24 mouse cellular contexts compared by ENCODE assay signal in the genomic region with DNA sequence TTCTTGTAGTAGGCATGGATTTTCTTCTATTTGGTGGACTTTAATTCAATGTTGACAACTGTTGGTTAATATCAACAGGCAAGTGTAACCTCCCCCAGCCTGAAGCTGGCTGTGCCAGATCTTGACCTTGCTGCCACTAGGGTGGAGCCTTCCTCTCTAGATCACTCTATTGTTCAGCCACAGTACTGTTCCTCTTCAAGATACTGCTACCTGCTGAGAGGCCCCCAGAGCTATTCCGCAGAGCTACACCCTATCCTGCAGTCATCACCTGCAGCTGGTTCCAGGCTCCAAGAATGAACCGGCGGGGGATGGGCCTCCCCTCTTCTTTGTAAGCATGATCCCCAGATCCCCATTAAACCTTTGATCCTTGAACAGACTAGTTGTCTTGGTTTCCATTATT.
DNase-seq lines count a peak whose midpoint lies in the region; TF ChIP-seq lines count a peak whose summit lies in the region.
"Had no signal": no experiment of that assay in that cellular context is flagged by ENCODE, and none has a peak within 500 bp of the region (broad histone marks: within the 10 kb centered on the region; RNA-seq: fewer than 3 reads in every experiment).

No protein-coding gene starts in this region.

- H3K27me3 ChIP-seq in E14TG2a.4 (ENCODE audit: insufficient read depth, low read length), result no peaks in the 10 kb centered on the region
- H3K27me3 ChIP-seq: CH12.LX; embryonic facial prominence, embryonic 12.5 days; forebrain, embryonic 13.5 days; forebrain, embryonic 15.5 days; Patski had no signal

- H3K9me3 ChIP-seq in E14TG2a.4 (ENCODE audit: low read length), result no peaks in the 10 kb centered on the region
- H3K9me3 ChIP-seq: embryonic facial prominence, embryonic 10.5 days; embryonic facial prominence, embryonic 12.5 days; forebrain, embryonic 13.5 days; forebrain, embryonic 15.5 days; G1E had no signal

- H3K4me1 ChIP-seq in E14TG2a.4 (replicated peaks; ENCODE audit: low read depth, low read length), result peaks cover 25% of the 10 kb centered on the region
- H3K4me1 ChIP-seq: embryonic facial prominence, embryonic 10.5 days; embryonic facial prominence, embryonic 12.5 days; forebrain, embryonic 13.5 days; forebrain, embryonic 15.5 days had no signal

- H3K36me3 ChIP-seq in E14TG2a.4 (ENCODE audit: insufficient read depth, low read length), result peaks cover 11% of the 10 kb centered on the region
- H3K36me3 ChIP-seq: embryonic facial prominence, embryonic 10.5 days; embryonic facial prominence, embryonic 12.5 days; forebrain, embryonic 15.5 days; G1E had no signal

- no peak for TF ChIP-seq CTCF in E14TG2a.4 (conservative IDR thresholded peaks at IDR 0.05; ENCODE audit: low read length)
- TF ChIP-seq CTCF in layer of hippocampus, adult 2 months (conservative IDR thresholded peaks at IDR 0.05), result no peak

- H3K27ac ChIP-seq in layer of hippocampus, adult 2 months, result no peak overlapping the region
- H3K27ac ChIP-seq: embryonic facial prominence, embryonic 10.5 days; embryonic facial prominence, embryonic 12.5 days; forebrain, embryonic 13.5 days; forebrain, embryonic 15.5 days had no signal

- DNase-seq in ES-CJ7 (ENCODE audit: low read depth, low spot score) (peak; percentile 99), R1 (ENCODE audit: low read depth, low spot score) (peak; percentile 97), ZHBTc4 (ENCODE audit: low read depth, low spot score) (peak; percentile 96)
- DNase-seq in layer of hippocampus, adult 2 months (ENCODE audit: low spot score in 2 of 2), result no peak
- DNase-seq in cerebellum, adult 18-20 months, result no peak
- no peak for DNase-seq in thymus, postnatal 36 days
- DNase-seq: adrenal gland, adult 2 months; adrenal gland, postnatal 10 days; adrenal gland, postnatal 25 days; B cell, adult 2 months; cerebellum, adult 11 months; cerebellum, adult 2 months; cerebellum, adult 9-10 months; cerebellum, postnatal 10 days; cerebellum, postnatal 25 days; forebrain, postnatal 0 days had no signal

- H3K4me3 ChIP-seq in E14TG2a.4 (replicated peaks; ENCODE audit: low read length), result peak overlapping the region; percentile 57; the same call in 1 of the 2 replicates
- no peak overlapping the region for H3K4me3 ChIP-seq in layer of hippocampus, adult 2 months
- H3K4me3 ChIP-seq: embryonic facial prominence, embryonic 10.5 days; embryonic facial prominence, embryonic 12.5 days; forebrain, embryonic 13.5 days; forebrain, embryonic 15.5 days had no signal

Comparison
In these comparisons a context has a peak if more than half of its experiments do, and no peak if none do; other contexts are left out.
1. DNase-seq: peak in ES-CJ7 (single experiment), R1 (single experiment) and ZHBTc4 (single experiment); none in layer of hippocampus, adult 2 months (0 of 2), cerebellum, adult 18-20 months (0 of 2) and thymus, postnatal 36 days (0 of 2).